Mouse (Mus musculus): ENCODE data around the gene Apbb2. TPM values are rescaled to one million over a fixed set of nuclear protein-coding genes. Genes with fewer than 3 reads are reported as not detected.

The Apbb2 gene
- polyA plus RNA-seq, 1 experiment, result 1.2 TPM

- TF ChIP-seq CTCF (IDR thresholded peaks at IDR 0.05; ENCODE audit: control insufficient read depth, insufficient read depth, insufficient replicate concordance, low read depth, low read length), result no peak
- TF ChIP-seq POLR2A (IDR thresholded peaks at IDR 0.05; ENCODE audit: control insufficient read depth, low read depth, low read length), result no peak
Observed at GRCm38 (mm10) chr5:66514659-66515058, 103.9 kb downstream of the Apbb2 start.

DNA sequence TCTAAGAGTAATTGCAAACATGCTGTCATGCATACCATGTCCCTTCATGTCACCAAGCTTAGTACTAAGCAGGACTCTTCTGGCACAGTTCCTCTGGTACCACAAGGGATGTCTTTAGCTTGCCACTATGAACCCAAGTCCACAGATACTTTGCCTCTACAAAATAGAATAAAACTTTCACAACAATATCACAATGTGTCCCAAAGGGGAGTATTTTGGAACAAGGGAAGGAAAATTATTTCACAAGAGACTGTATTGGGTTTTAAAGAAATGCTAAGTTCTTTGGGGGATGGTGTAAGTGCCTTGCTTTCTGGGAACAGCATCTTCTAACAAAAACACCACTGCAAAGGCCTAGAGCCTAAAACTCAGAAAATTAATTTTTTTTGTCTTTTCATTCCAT is 105.2 kb downstream of the Apbb2 start:
- Histone ChIP-seq H3K27ac (ENCODE audit: control insufficient read depth, insufficient read depth, low read depth, low read length) (no peak overlapping the region), H3K27me3 (ENCODE audit: control insufficient read depth, insufficient read depth, low read length) (no peaks in the 10 kb centered on the region), H3K4me3 (ENCODE audit: control insufficient read depth, low read depth, low read length) (no peak overlapping the region), H3K4me1 (ENCODE audit: control insufficient read depth, insufficient read depth, low read length) (peaks cover under 1% of the 10 kb centered on the region; the same call in 1 of the 2 replicates), H3K36me3 (ENCODE audit: control insufficient read depth, insufficient read depth, low read length) (no peaks in the 10 kb centered on the region)
- TF ChIP-seq POLR2A (IDR thresholded peaks at IDR 0.05; ENCODE audit: control insufficient read depth, low read depth, low read length), result no peak
- TF ChIP-seq CTCF (IDR thresholded peaks at IDR 0.05; ENCODE audit: control insufficient read depth, insufficient read depth, insufficient replicate concordance, low read depth, low read length), result no peak

More at GRCm38 (mm10) chr5:66514659-66515058, 103.9 kb downstream of the Apbb2 start:
- Histone ChIP-seq H3K36me3 (ENCODE audit: control insufficient read depth, insufficient read depth, low read length) (no peaks in the 10 kb centered on the region), H3K27me3 (ENCODE audit: control insufficient read depth, insufficient read depth, low read length) (no peaks in the 10 kb centered on the region), H3K4me1 (ENCODE audit: control insufficient read depth, insufficient read depth, low read length) (peaks cover 2% of the 10 kb centered on the region; the same call in 1 of the 2 replicates), H3K27ac (ENCODE audit: control insufficient read depth, insufficient read depth, low read depth, low read length) (no peak overlapping the region), H3K4me3 (ENCODE audit: control insufficient read depth, low read depth, low read length) (no peak overlapping the region)

DNA sequence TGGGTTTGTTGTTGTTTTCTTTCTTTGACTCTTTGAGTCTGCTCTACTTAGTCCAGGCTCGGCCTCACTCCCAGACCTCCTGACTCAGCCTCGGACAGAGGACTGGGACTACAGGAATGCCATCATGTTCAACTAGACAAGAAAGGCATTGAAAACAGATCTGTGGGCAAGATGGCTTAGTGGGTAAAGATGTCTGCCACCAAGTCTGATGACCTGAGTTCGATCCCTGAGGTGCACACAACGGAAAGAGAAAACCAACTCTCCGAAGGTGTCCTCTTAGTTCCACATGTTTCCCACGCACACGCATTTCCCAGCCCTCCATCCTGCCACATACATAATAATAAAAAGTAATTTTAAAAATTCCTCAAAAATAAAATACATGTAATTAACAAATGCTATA is 106.1 kb downstream of the Apbb2 start:
- Histone ChIP-seq H3K4me1 (ENCODE audit: control insufficient read depth, insufficient read depth, low read length) (no peaks in the 10 kb centered on the region), H3K27ac (ENCODE audit: control insufficient read depth, insufficient read depth, low read depth, low read length) (no peak overlapping the region), H3K4me3 (ENCODE audit: control insufficient read depth, low read depth, low read length) (no peak overlapping the region), H3K36me3 (ENCODE audit: control insufficient read depth, insufficient read depth, low read length) (no peaks in the 10 kb centered on the region), H3K27me3 (ENCODE audit: control insufficient read depth, insufficient read depth, low read length) (no peaks in the 10 kb centered on the region)
- TF ChIP-seq POLR2A (IDR thresholded peaks at IDR 0.05; ENCODE audit: control insufficient read depth, low read depth, low read length), result no peak
- TF ChIP-seq CTCF (IDR thresholded peaks at IDR 0.05; ENCODE audit: control insufficient read depth, insufficient read depth, insufficient replicate concordance, low read depth, low read length), result no peak

- no peak for TF ChIP-seq CTCF (IDR thresholded peaks at IDR 0.05; ENCODE audit: control insufficient read depth, insufficient read depth, insufficient replicate concordance, low read depth, low read length)
- no peak for TF ChIP-seq POLR2A (IDR thresholded peaks at IDR 0.05; ENCODE audit: control insufficient read depth, low read depth, low read length)
- no peak overlapping the region for H3K27ac ChIP-seq (ENCODE audit: control insufficient read depth, insufficient read depth, low read depth, low read length)
- H3K27me3 ChIP-seq (ENCODE audit: control insufficient read depth, insufficient read depth, low read length), result no peaks in the 10 kb centered on the region
- H3K36me3 ChIP-seq (ENCODE audit: control insufficient read depth, insufficient read depth, low read length), result no peaks in the 10 kb centered on the region
- H3K4me1 ChIP-seq (ENCODE audit: control insufficient read depth, insufficient read depth, low read length), result no peaks in the 10 kb centered on the region
- no peak overlapping the region for H3K4me3 ChIP-seq (ENCODE audit: control insufficient read depth, low read depth, low read length)
Observed at GRCm38 (mm10) chr5:66510716-66511115, 107.9 kb downstream of the Apbb2 start.

DNA sequence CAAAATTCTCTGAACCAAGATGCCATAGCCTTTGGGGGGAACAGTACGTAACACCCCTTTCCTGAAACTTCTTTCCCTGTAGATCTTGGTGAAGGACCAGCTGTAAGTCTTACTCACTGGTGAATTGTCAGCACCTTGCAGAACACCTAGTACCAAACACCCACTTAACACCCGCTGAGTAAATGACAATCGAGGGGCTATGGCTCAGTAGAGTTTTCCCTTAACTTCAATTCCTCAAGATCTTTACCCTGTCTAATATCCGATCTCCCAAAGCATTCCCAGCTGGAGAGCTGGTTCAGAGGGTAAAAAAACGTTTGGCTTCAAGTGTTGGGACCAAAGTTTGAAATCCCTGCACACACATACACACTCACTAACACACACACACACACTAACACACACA is 109.4 kb downstream of the Apbb2 start:
- TF ChIP-seq POLR2A (IDR thresholded peaks at IDR 0.05; ENCODE audit: control insufficient read depth, low read depth, low read length) (no peak), CTCF (IDR thresholded peaks at IDR 0.05; ENCODE audit: control insufficient read depth, insufficient read depth, insufficient replicate concordance, low read depth, low read length) (no peak)
- Histone ChIP-seq H3K27me3 (ENCODE audit: control insufficient read depth, insufficient read depth, low read length) (no peaks in the 10 kb centered on the region), H3K4me1 (ENCODE audit: control insufficient read depth, insufficient read depth, low read length) (no peaks in the 10 kb centered on the region), H3K36me3 (ENCODE audit: control insufficient read depth, insufficient read depth, low read length) (no peaks in the 10 kb centered on the region), H3K27ac (ENCODE audit: control insufficient read depth, insufficient read depth, low read depth, low read length) (no peak overlapping the region), H3K4me3 (ENCODE audit: control insufficient read depth, low read depth, low read length) (no peak overlapping the region)

- Histone ChIP-seq H3K27ac (ENCODE audit: control insufficient read depth, insufficient read depth, low read depth, low read length) (no peak overlapping the region), H3K27me3 (ENCODE audit: control insufficient read depth, insufficient read depth, low read length) (no peaks in the 10 kb centered on the region), H3K4me1 (ENCODE audit: control insufficient read depth, insufficient read depth, low read length) (no peaks in the 10 kb centered on the region), H3K4me3 (ENCODE audit: control insufficient read depth, low read depth, low read length) (no peak overlapping the region), H3K36me3 (ENCODE audit: control insufficient read depth, insufficient read depth, low read length) (no peaks in the 10 kb centered on the region)
- TF ChIP-seq CTCF (IDR thresholded peaks at IDR 0.05; ENCODE audit: control insufficient read depth, insufficient read depth, insufficient replicate concordance, low read depth, low read length), result no peak
- no peak for TF ChIP-seq POLR2A (IDR thresholded peaks at IDR 0.05; ENCODE audit: control insufficient read depth, low read depth, low read length)
Observed at GRCm38 (mm10) chr5:66505578-66505977, 113.0 kb downstream of the Apbb2 start.

- Histone ChIP-seq H3K27me3 (ENCODE audit: control insufficient read depth, insufficient read depth, low read length) (no peaks in the 10 kb centered on the region), H3K4me1 (ENCODE audit: control insufficient read depth, insufficient read depth, low read length) (no peaks in the 10 kb centered on the region), H3K27ac (ENCODE audit: control insufficient read depth, insufficient read depth, low read depth, low read length) (no peak overlapping the region), H3K36me3 (ENCODE audit: control insufficient read depth, insufficient read depth, low read length) (no peaks in the 10 kb centered on the region), H3K4me3 (ENCODE audit: control insufficient read depth, low read depth, low read length) (no peak overlapping the region)
- TF ChIP-seq CTCF (IDR thresholded peaks at IDR 0.05; ENCODE audit: control insufficient read depth, insufficient read depth, insufficient replicate concordance, low read depth, low read length), result no peak
- no peak for TF ChIP-seq POLR2A (IDR thresholded peaks at IDR 0.05; ENCODE audit: control insufficient read depth, low read depth, low read length)
Observed at GRCm38 (mm10) chr5:66505071-66505470, 113.5 kb downstream of the Apbb2 start.

- TF ChIP-seq POLR2A (IDR thresholded peaks at IDR 0.05; ENCODE audit: control insufficient read depth, low read depth, low read length) (no peak), CTCF (IDR thresholded peaks at IDR 0.05; ENCODE audit: control insufficient read depth, insufficient read depth, insufficient replicate concordance, low read depth, low read length) (no peak)
- H3K27ac ChIP-seq (ENCODE audit: control insufficient read depth, insufficient read depth, low read depth, low read length), result no peak overlapping the region
- no peaks in the 10 kb centered on the region for H3K4me1 ChIP-seq (ENCODE audit: control insufficient read depth, insufficient read depth, low read length)
- H3K27me3 ChIP-seq (ENCODE audit: control insufficient read depth, insufficient read depth, low read length), result no peaks in the 10 kb centered on the region
- no peaks in the 10 kb centered on the region for H3K36me3 ChIP-seq (ENCODE audit: control insufficient read depth, insufficient read depth, low read length)
- no peak overlapping the region for H3K4me3 ChIP-seq (ENCODE audit: control insufficient read depth, low read depth, low read length)
Observed at GRCm38 (mm10) chr5:66504434-66504747, 114.2 kb downstream of the Apbb2 start.
